Mouse (Mus musculus): ENCODE measurements around the gene Pecam1. TPM values are rescaled to one million over a fixed set of nuclear protein-coding genes. Genes with fewer than 3 reads are reported as not detected.
A peak's percentile ranks its signal among the peaks of the same experiment; 100 is the strongest.

Gene Pecam1
- polyA plus RNA-seq, 1 experiment from 2014 or later, result 15.3 TPM

DNA sequence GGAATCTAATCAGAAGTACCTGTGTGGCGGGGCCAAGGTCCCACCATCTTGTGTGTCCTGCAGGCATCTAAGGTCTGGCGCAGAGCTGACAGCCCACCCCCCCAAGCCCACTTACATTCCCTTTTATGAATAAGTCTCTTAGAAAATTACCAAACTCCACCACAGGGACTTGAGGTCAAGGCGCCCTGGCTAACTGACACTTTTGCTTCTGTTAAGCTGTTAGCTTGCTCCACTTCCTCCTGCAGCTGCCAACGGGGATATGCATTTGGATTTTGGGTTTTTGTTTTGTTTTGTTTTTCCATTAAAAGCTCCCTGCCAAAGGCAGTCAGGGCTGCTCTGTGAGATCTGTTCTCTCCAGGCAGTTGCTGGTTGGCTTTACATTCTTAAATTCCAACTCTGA, 134.9 kb downstream of the Pecam1 start:
- Histone ChIP-seq H3K36me3 (no peaks in the 10 kb centered on the region), H3K27ac (replicated peaks) (no peak overlapping the region), H3K27me3 (ENCODE audit: low read depth, poor library complexity, severe bottlenecking) (peaks cover 12% of the 10 kb centered on the region), H3K4me3 (no peak overlapping the region), H3K9me3 (replicated peaks) (no peaks in the 10 kb centered on the region), H3K4me1 (peaks cover 21% of the 10 kb centered on the region)
- WGBS, result 72% methylated on average over 4 of the region's 4 CpGs
- DNase-seq (ENCODE audit: low spot score), result no peak

GRCm38 (mm10) chr11:106614339-106614645, 136.1 kb downstream of the Pecam1 start:
- Histone ChIP-seq H3K9me3 (replicated peaks) (no peaks in the 10 kb centered on the region), H3K4me1 (peaks cover 24% of the 10 kb centered on the region), H3K27me3 (ENCODE audit: low read depth, poor library complexity, severe bottlenecking) (peaks cover 13% of the 10 kb centered on the region), H3K36me3 (no peaks in the 10 kb centered on the region), H3K4me3 (no peak overlapping the region), H3K27ac (replicated peaks) (no peak overlapping the region)
- WGBS, result 89% methylated on average over 4 of the region's 4 CpGs
- no peak for DNase-seq (ENCODE audit: low spot score)

DNA sequence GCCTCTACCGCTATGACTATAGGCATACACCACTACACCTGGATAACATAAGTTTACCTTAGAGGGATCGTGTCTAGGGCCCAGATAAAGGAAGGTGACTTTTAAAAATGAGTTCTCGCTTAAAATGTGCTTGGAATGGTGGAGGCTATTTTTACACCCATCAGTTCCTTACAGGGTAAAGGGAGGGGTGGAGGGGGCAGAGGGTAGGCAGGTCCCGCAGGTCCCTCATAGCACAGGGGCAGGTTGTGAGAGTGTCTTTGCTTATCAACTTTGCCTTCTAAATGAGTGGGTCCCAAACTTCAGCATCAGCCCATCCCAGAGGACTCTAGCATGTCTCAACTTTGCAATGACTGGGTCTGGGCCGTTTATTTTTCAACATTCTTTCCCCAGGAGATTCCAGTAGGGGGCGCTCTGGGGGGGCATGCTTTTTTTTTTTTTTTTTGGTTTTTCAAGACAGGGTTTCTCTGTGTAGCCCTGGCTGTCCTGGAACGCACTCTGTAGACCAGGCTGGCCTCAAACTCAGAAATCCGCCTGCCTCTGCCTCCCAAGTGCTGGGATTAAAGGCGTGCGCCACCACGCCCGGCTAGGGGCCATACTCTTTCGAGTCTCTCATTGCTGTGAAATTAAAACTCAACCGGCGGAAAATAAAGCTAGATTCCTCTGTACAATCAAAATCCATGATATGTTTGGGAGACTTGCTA, 136.6 kb downstream of the Pecam1 start:
- H3K4me1 ChIP-seq, result peaks cover 24% of the 10 kb centered on the region
- H3K27ac ChIP-seq (replicated peaks), result peak overlapping the region; percentile 77; the same call in 1 of the 2 replicates
- H3K9me3 ChIP-seq (replicated peaks), result no peaks in the 10 kb centered on the region
- 55% methylated on average over 15 of the region's 15 CpGs for WGBS
- peak overlapping the region; percentile 94 for H3K4me3 ChIP-seq
- H3K36me3 ChIP-seq, result no peaks in the 10 kb centered on the region
- H3K27me3 ChIP-seq (ENCODE audit: low read depth, poor library complexity, severe bottlenecking), result peaks cover 13% of the 10 kb centered on the region
- DNase-seq (ENCODE audit: low spot score), result no peak

DNA sequence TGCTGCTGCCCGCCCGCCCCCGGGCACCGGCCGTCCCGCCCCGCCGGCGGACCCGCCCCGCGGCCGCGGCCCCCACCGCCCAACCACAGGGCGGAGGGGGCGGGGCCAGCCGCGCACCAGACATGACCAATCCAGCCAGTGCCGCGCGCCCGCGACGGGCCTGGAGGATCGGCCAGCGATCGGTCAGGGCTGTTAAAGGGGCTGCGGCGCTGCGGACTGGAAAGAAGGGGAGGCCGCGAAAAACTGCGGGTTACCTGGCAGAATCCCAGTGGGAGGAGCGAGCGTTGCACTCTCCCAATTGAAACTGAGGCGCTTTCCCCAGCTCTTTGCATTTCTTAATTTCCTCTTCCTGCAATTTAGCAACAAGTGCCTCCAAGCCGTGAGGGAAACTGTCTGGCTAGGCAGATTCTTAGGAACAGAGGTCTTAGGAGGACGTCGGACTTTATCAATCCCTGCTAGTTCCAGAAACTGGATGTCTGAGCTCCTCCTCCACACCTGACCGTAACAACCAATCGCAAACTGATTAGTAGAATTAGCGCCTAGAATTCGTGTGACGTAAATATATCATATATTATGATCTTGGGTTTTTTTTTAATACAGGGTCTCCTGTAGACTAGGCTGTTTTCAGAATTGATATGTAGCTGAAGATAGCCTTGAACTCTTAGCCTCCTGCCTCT, 137.3 kb downstream of the Pecam1 start, which contains the start of gene Tex2:
TSS of gene Tex2 (minus strand) at position 463 of the 677 bp plus-strand sequence.
- H3K27ac ChIP-seq (replicated peaks), result peak within 1 kb of the TSS; percentile 77
- H3K4me1 ChIP-seq, result peaks cover 24% of the 10 kb centered on the region
- no peaks in the 10 kb centered on the region for H3K9me3 ChIP-seq (replicated peaks)
- peak; percentile 93 for DNase-seq (ENCODE audit: low spot score)
- H3K27me3 ChIP-seq (ENCODE audit: low read depth, poor library complexity, severe bottlenecking), result peaks cover 13% of the 10 kb centered on the region
- H3K36me3 ChIP-seq, result no peaks in the 10 kb centered on the region
- WGBS, result under 1% methylated on average over 44 of the region's 45 CpGs
- H3K4me3 ChIP-seq, result peak within 1 kb of the TSS; percentile 94

GRCm38 (mm10) chr11:106612209-106612960, 138.0 kb downstream of the Pecam1 start:
- H3K4me1 ChIP-seq, result peaks cover 25% of the 10 kb centered on the region
- DNase-seq (ENCODE audit: low spot score), result no peak
- no peaks in the 10 kb centered on the region for H3K9me3 ChIP-seq (replicated peaks)
- WGBS, result under 1% methylated on average over 65 of the region's 67 CpGs
- peak overlapping the region; percentile 77 for H3K27ac ChIP-seq (replicated peaks)
- H3K27me3 ChIP-seq (ENCODE audit: low read depth, poor library complexity, severe bottlenecking), result peaks cover 13% of the 10 kb centered on the region
- no peaks in the 10 kb centered on the region for H3K36me3 ChIP-seq
- H3K4me3 ChIP-seq, result peak overlapping the region; percentile 94

DNA sequence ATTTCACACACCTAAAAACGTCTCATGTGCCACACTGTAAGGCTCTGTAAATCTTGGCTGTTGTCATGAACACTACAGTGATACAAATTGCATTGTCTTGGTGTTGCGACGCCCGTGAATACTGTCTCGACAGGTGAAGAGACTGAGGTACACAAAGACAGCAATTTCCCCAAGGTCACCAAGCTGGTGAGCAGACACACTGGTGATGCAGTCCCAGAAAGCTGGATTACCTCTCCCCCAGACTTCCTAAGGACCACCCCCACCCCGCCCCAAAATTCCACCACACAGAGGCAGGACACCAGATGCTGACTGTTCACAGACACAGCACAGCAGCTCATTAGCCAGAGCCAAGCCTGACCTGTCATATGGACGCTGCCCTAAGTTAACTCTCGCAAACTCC, 140.7 kb downstream of the Pecam1 start:
- H3K27ac ChIP-seq (replicated peaks), result no peak overlapping the region
- DNase-seq (ENCODE audit: low spot score), result no peak
- peaks cover 13% of the 10 kb centered on the region for H3K27me3 ChIP-seq (ENCODE audit: low read depth, poor library complexity, severe bottlenecking)
- H3K4me3 ChIP-seq, result no peak overlapping the region
- H3K36me3 ChIP-seq, result peaks cover under 1% of the 10 kb centered on the region; the same call in 1 of the 2 replicates
- peaks cover 2% of the 10 kb centered on the region; the same call in 1 of the 2 replicates for H3K9me3 ChIP-seq (replicated peaks)
- H3K4me1 ChIP-seq, result peaks cover 31% of the 10 kb centered on the region
- 79% methylated on average over 8 of the region's 8 CpGs for WGBS

DNA sequence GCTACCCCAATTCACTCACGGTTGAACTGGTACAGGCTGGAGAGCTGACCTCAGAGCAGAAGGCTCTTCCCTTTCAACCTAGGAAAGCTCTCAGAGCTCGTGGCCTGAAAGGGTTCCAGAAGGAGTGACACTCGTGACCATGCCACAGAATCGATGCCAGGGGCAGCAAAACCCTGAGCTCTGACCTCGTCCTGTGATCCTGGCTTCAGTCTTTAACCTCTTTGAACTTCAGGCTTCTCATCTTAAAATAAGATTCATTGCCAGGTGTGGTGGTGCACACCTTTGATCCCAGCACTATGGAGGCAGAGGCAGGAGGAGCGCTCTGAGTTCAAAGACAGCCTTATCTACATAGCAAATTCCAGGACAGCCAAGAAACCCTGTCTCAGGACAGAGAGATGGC, 143.1 kb downstream of the Pecam1 start:
- 70% methylated on average over 6 of the region's 6 CpGs for WGBS

GRCm38 (mm10) chr11:106606042-106606441, 144.4 kb downstream of the Pecam1 start:
- 58% methylated on average over 5 of the region's 5 CpGs for WGBS
- H3K4me3 ChIP-seq, result no peak overlapping the region
- H3K27me3 ChIP-seq (ENCODE audit: low read depth, poor library complexity, severe bottlenecking), result peaks cover 5% of the 10 kb centered on the region
- H3K36me3 ChIP-seq, result peaks cover 6% of the 10 kb centered on the region
- H3K4me1 ChIP-seq, result peaks cover 10% of the 10 kb centered on the region; the same call in 1 of the 2 replicates
- no peak for DNase-seq (ENCODE audit: low spot score)
- H3K9me3 ChIP-seq (replicated peaks), result peaks cover 6% of the 10 kb centered on the region
- H3K27ac ChIP-seq (replicated peaks), result no peak overlapping the region

More for the DNA sequence above, 143.1 kb downstream of the Pecam1 start:
- peaks cover 6% of the 10 kb centered on the region for H3K9me3 ChIP-seq (replicated peaks)
- peaks cover 13% of the 10 kb centered on the region for H3K27me3 ChIP-seq (ENCODE audit: low read depth, poor library complexity, severe bottlenecking)
- no peak overlapping the region for H3K4me3 ChIP-seq
- H3K4me1 ChIP-seq, result peaks cover 22% of the 10 kb centered on the region
- no peak for DNase-seq (ENCODE audit: low spot score)
- peaks cover 6% of the 10 kb centered on the region for H3K36me3 ChIP-seq
- H3K27ac ChIP-seq (replicated peaks), result no peak overlapping the region

Small RNA genes lying within 50 kb of the gene (microRNA-seq; reads per million reads assigned to microRNA genes)
- gene Gm25994 (not detected), gene Mir3064 (13.5 reads per million, percentile 26 among the genes with 10 or more reads in this experiment)

Other genes with a start within 250 kb of the Pecam1 start
- gene Tex2, start 137.2 kb downstream of the Pecam1 start, polyA plus RNA-seq (2016; fragmentation: Nextera tagmentation; extraction: Ambion mirVana), result 5.6 and 7.5 TPM in 2 replicates
- gene Milr1, start 598 bp upstream of the Pecam1 start, polyA plus RNA-seq (2016; fragmentation: Nextera tagmentation; extraction: Ambion mirVana), result 0.67 and 1.1 TPM in 2 replicates
- 10.2 and 10.7 TPM in 2 replicates for gene Polg2, start 28.9 kb upstream of the Pecam1 start, polyA plus RNA-seq (2016; fragmentation: Nextera tagmentation; extraction: Ambion mirVana)
- gene Ddx5, start 38.6 kb upstream of the Pecam1 start, polyA plus RNA-seq (2016; fragmentation: Nextera tagmentation; extraction: Ambion mirVana), result 295 and 331 TPM in 2 replicates
- gene Cep95, start 38.6 kb upstream of the Pecam1 start, polyA plus RNA-seq (2016; fragmentation: Nextera tagmentation; extraction: Ambion mirVana), result 18.0 and 19.1 TPM in 2 replicates
- gene Smurf2, start 170.1 kb upstream of the Pecam1 start, polyA plus RNA-seq (2016; fragmentation: Nextera tagmentation; extraction: Ambion mirVana), result 12.1 and 13.8 TPM in 2 replicates
- gene Kpna2, start 248.9 kb upstream of the Pecam1 start, polyA plus RNA-seq (2016; fragmentation: Nextera tagmentation; extraction: Ambion mirVana), result 746 and 771 TPM in 2 replicates